Mouse (Mus musculus): ENCODE data around the gene Zcchc3.

DNA sequence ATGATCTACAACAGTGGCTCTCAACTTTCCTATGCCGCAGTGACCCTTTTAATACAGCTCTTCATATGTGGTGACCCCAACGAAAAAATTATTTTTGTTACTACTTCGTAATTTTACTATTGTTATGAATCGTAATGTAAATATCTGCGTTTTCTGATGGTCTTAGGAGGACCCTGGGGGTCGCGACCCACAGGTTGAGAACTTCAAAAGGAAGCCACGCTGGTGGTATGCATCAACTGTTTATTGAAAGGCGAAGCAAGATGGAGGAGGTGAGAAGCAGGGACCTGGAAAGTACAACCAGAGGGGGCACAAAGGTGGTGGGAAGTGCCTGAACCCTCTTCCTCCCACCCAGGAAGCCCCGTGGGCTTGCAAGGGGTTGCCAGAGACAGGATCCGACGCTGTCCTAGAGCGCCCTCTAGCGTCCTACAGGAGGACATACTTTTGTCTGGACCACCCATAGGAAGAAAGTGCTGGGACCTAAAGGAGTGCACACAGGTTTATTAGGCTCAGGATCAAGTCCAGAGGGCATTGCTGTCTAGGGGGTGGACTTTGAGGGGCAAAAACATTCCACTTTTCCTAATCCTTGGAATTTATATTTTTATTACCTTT is 46.2 kb downstream of the Zcchc3 start:
- TF ChIP-seq EP300 (IDR thresholded peaks at IDR 0.05) (no peak), CTCF (IDR thresholded peaks at IDR 0.05) (peak; percentile 96)

Measured in lung, postnatal 0 days (tissue).